Mouse (Mus musculus): Measurements from ENCODE around the gene Olfr678. TPM values are rescaled to one million over a fixed set of nuclear protein-coding genes. Genes with fewer than 3 reads are reported as not detected.
"Not testable (repeated sequence)": the region's sequence is repeated elsewhere in the genome, so short reads cannot be mapped to it uniquely, and the experiment has no call there.

Olfr678 gene
- polyA plus RNA-seq (2014; fragmentation: Nextera tagmentation; extraction: Ambion mirVana): not detected in 2 replicates

DNA sequence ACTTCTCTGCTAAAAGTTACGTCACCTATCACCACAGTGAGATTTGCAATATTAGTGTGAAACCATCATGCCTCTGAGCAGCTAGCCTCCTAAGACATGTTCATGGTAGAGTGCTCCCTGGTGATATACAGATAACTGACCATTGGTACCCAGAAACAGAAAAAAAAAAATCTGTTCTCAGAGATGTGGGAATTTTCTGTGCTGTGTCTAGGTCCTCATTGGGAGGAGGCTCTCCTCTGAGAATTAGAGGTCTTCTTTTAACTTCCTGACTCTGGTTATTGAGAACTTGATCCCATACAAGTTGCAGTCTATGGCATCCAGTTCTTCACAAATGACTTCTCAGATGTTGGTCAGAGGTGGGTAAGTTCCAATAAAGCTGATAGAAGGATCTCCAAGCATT is at the start of gene Olfr678:
Gene Olfr678, plus strand, starts transcription at position 301 of the 400 bp plus-strand sequence.
- H3K27me3 ChIP-seq (ENCODE audit: control insufficient read depth, insufficient read depth, low read length): no peaks in the 10 kb centered on the region
- H3K9ac ChIP-seq (replicated peaks; ENCODE audit: low read depth, low read length): no peak within 1 kb of the TSS
- no peaks in the 10 kb centered on the region for H3K4me1 ChIP-seq (ENCODE audit: control insufficient read depth, insufficient read depth, low read length)
- ATAC-seq (ENCODE audit: low read depth): no peak
- H3K9me3 ChIP-seq (ENCODE audit: control insufficient read depth, low read length): no peaks in the 10 kb centered on the region
- H3K36me3 ChIP-seq (ENCODE audit: control insufficient read depth, insufficient read depth, low read length): no peaks in the 10 kb centered on the region
- no peak within 1 kb of the TSS for H3K4me3 ChIP-seq (ENCODE audit: low read depth, low read length)
- WGBS: 96% methylated on average over 1 of the region's 1 CpGs
- no peak within 1 kb of the TSS for H3K27ac ChIP-seq (ENCODE audit: low read depth, low read length)
- H3K4me2 ChIP-seq (ENCODE audit: low read depth, low read length): no peak within 1 kb of the TSS

DNA sequence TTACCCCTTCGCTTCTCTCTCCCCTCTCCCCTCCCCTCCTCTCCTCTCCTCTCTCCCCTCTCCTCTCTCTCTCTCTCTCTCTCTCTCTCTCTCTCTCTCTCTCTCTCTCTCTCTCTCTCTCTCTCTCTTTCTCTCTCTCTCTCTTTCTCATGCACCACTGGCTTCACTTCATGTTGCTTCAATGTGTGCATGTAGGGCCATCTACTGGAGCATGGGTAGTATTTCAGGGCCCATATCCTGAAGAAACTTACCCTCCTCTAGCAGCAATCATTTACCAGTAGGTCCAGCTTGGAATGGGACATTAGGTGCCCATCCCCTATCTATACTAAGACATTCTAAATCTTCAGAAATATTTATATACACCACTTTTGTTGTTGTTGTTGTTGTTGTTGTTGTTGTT is 41.7 kb upstream of the Olfr678 start:
- Histone ChIP-seq H3K4me2 (ENCODE audit: low read depth, low read length) (no peak overlapping the region), H3K36me3 (ENCODE audit: control insufficient read depth, insufficient read depth, low read length) (no peaks in the 10 kb centered on the region), H3K27ac (ENCODE audit: low read depth, low read length) (no peak overlapping the region), H3K4me3 (ENCODE audit: low read depth, low read length) (no peak overlapping the region), H3K27me3 (ENCODE audit: control insufficient read depth, insufficient read depth, low read length) (no peaks in the 10 kb centered on the region), H3K4me1 (ENCODE audit: control insufficient read depth, insufficient read depth, low read length) (no peaks in the 10 kb centered on the region), H3K9ac (replicated peaks; ENCODE audit: low read depth, low read length) (no peak overlapping the region), H3K9me3 (ENCODE audit: control insufficient read depth, low read length) (no peaks in the 10 kb centered on the region)
- 87% methylated on average over 1 of the region's 1 CpGs for WGBS
- ATAC-seq (ENCODE audit: low read depth): no peak

DNA sequence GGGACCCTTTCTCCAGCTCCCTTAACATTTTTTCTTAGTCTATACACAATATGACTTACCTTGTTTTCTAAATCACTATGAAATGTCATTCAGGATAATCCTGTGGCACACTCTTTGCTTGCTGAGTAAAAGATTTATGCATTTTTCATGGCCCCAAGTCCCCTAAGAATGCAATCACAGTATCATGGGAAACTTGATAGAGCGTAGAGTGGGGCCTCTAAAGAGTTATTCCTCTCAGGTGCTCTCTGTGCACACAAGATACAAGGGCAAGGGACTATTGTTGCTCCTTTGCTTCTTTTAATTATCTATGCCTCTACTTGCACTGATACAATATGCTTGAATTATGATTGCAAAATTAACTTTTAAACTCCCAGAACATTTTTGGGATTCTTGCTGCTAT is 35.9 kb upstream of the Olfr678 start, which contains the start of gene Olfr675:
Gene Olfr675, minus strand, starts transcription at position 101 of the 400 bp plus-strand sequence.
- WGBS: 81% methylated on average over 1 of the region's 1 CpGs
- Histone ChIP-seq H3K27ac (ENCODE audit: low read depth, low read length) (no peak within 1 kb of the TSS), H3K4me2 (ENCODE audit: low read depth, low read length) (no peak within 1 kb of the TSS), H3K4me1 (ENCODE audit: control insufficient read depth, insufficient read depth, low read length) (no peaks in the 10 kb centered on the region), H3K9me3 (ENCODE audit: control insufficient read depth, low read length) (no peaks in the 10 kb centered on the region), H3K9ac (replicated peaks; ENCODE audit: low read depth, low read length) (no peak within 1 kb of the TSS), H3K36me3 (ENCODE audit: control insufficient read depth, insufficient read depth, low read length) (no peaks in the 10 kb centered on the region), H3K4me3 (ENCODE audit: low read depth, low read length) (no peak within 1 kb of the TSS), H3K27me3 (ENCODE audit: control insufficient read depth, insufficient read depth, low read length) (no peaks in the 10 kb centered on the region)
- no peak for ATAC-seq (ENCODE audit: low read depth)

- H3K9me3 ChIP-seq (ENCODE audit: control insufficient read depth, low read length): no peaks in the 10 kb centered on the region
- H3K4me2 ChIP-seq (ENCODE audit: low read depth, low read length): no peak within 1 kb of the TSS
- no peaks in the 10 kb centered on the region for H3K36me3 ChIP-seq (ENCODE audit: control insufficient read depth, insufficient read depth, low read length)
- no peak for ATAC-seq (ENCODE audit: low read depth)
- no peak within 1 kb of the TSS for H3K27ac ChIP-seq (ENCODE audit: low read depth, low read length)
- H3K27me3 ChIP-seq (ENCODE audit: control insufficient read depth, insufficient read depth, low read length): no peaks in the 10 kb centered on the region
- no peak within 1 kb of the TSS for H3K4me3 ChIP-seq (ENCODE audit: low read depth, low read length)
- H3K9ac ChIP-seq (replicated peaks; ENCODE audit: low read depth, low read length): no peak within 1 kb of the TSS
- H3K4me1 ChIP-seq (ENCODE audit: control insufficient read depth, insufficient read depth, low read length): no peaks in the 10 kb centered on the region
These were observed 31.9 kb upstream of the Olfr678 start, which contains the start of gene Olfr676 for GRCm38 (mm10) chr7:105032398-105032797. Olfr676 (plus strand) TSS chr7:105032698.

GRCm38 (mm10) chr7:105033836-105034235 is 30.4 kb upstream of the Olfr678 start:
- WGBS: 48% methylated on average over 5 of the region's 5 CpGs
- not testable (repeated sequence) for H3K4me1 ChIP-seq (ENCODE audit: control insufficient read depth, insufficient read depth, low read length); H3K27ac ChIP-seq (ENCODE audit: low read depth, low read length)

DNA sequence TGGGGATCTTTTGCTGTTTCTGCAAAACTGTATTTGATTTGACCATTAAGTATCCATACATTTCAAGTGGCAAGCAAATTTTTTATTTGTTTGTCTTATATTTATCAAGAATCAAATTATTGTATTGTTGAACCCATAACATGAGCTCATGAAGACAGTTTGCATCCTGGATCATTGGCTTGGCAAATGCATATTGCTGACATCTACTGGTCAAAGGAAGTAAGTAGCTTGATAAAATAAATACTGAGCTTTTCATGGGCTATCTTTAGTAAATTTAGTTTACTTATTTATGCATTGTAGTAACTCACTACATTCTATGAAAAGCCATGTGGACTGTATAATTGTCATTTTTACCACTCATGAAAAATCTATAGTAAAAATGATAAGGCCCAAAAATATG is 5.3 kb upstream of the Olfr678 start:
- H3K4me2 ChIP-seq (ENCODE audit: low read depth, low read length): no peak overlapping the region
- H3K9me3 ChIP-seq (ENCODE audit: control insufficient read depth, low read length): no peaks in the 10 kb centered on the region
- H3K4me3 ChIP-seq (ENCODE audit: low read depth, low read length): no peak overlapping the region
- H3K27ac ChIP-seq (ENCODE audit: low read depth, low read length): no peak overlapping the region
- no peaks in the 10 kb centered on the region for H3K27me3 ChIP-seq (ENCODE audit: control insufficient read depth, insufficient read depth, low read length)
- H3K4me1 ChIP-seq (ENCODE audit: control insufficient read depth, insufficient read depth, low read length): no peaks in the 10 kb centered on the region
- no peak overlapping the region for H3K9ac ChIP-seq (replicated peaks; ENCODE audit: low read depth, low read length)
- no peak for ATAC-seq (ENCODE audit: low read depth)
- H3K36me3 ChIP-seq (ENCODE audit: control insufficient read depth, insufficient read depth, low read length): no peaks in the 10 kb centered on the region

More at GRCm38 (mm10) chr7:105033836-105034235, 30.4 kb upstream of the Olfr678 start:
- ATAC-seq (ENCODE audit: low read depth): 0 out of 2 replicates have a peak, but pooled peaks have one; percentile 58
- not testable (repeated sequence) for H3K9me3 ChIP-seq (ENCODE audit: control insufficient read depth, low read length); H3K9ac ChIP-seq (replicated peaks; ENCODE audit: low read depth, low read length); H3K36me3 ChIP-seq (ENCODE audit: control insufficient read depth, insufficient read depth, low read length); H3K4me3 ChIP-seq (ENCODE audit: low read depth, low read length); H3K27me3 ChIP-seq (ENCODE audit: control insufficient read depth, insufficient read depth, low read length); H3K4me2 ChIP-seq (ENCODE audit: low read depth, low read length)

DNA sequence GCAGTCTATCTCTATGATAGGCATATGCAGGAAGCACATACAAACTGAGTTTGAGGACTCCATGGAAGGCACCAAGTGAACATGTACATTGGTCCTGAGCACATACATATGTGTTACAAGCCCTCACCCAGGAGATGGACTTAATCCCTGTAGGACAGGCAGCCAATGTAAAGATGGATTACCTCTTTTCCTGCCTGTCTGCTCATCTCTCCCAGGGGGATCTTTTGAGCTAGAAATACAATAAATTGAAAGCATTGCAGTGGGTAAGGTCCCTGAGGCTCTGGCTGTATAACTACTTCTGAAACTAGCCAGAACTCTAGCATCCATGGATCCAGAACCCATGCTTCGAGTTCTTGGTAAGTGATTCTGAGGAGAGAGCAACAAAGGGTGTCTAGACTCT is 16.6 kb downstream of the Olfr678 start, which contains the start of gene Olfr679:
Gene Olfr679, plus strand, starts transcription at position 301 of the 400 bp plus-strand sequence.
- no peaks in the 10 kb centered on the region for H3K9me3 ChIP-seq (ENCODE audit: control insufficient read depth, low read length)
- ATAC-seq (ENCODE audit: low read depth): no peak
- no peak within 1 kb of the TSS for H3K4me2 ChIP-seq (ENCODE audit: low read depth, low read length)
- no peaks in the 10 kb centered on the region for H3K27me3 ChIP-seq (ENCODE audit: control insufficient read depth, insufficient read depth, low read length)
- no peak within 1 kb of the TSS for H3K27ac ChIP-seq (ENCODE audit: low read depth, low read length)
- H3K4me3 ChIP-seq (ENCODE audit: low read depth, low read length): no peak within 1 kb of the TSS
- H3K9ac ChIP-seq (replicated peaks; ENCODE audit: low read depth, low read length): no peak within 1 kb of the TSS
- no peaks in the 10 kb centered on the region for H3K36me3 ChIP-seq (ENCODE audit: control insufficient read depth, insufficient read depth, low read length)
- 67% methylated on average over 1 of the region's 1 CpGs for WGBS
- no peaks in the 10 kb centered on the region for H3K4me1 ChIP-seq (ENCODE audit: control insufficient read depth, insufficient read depth, low read length)

GRCm38 (mm10) chr7:105092717-105093116 is 28.4 kb downstream of the Olfr678 start, which contains the start of gene Olfr680-ps1:
Olfr680-ps1 (minus strand) TSS chr7:105092817.
- not testable (repeated sequence) for H3K4me1 ChIP-seq (ENCODE audit: control insufficient read depth, insufficient read depth, low read length); H3K9ac ChIP-seq (replicated peaks; ENCODE audit: low read depth, low read length); H3K4me3 ChIP-seq (ENCODE audit: low read depth, low read length); H3K9me3 ChIP-seq (ENCODE audit: control insufficient read depth, low read length); H3K27ac ChIP-seq (ENCODE audit: low read depth, low read length); H3K27me3 ChIP-seq (ENCODE audit: control insufficient read depth, insufficient read depth, low read length); ATAC-seq (ENCODE audit: low read depth); H3K36me3 ChIP-seq (ENCODE audit: control insufficient read depth, insufficient read depth, low read length); H3K4me2 ChIP-seq (ENCODE audit: low read depth, low read length)

DNA sequence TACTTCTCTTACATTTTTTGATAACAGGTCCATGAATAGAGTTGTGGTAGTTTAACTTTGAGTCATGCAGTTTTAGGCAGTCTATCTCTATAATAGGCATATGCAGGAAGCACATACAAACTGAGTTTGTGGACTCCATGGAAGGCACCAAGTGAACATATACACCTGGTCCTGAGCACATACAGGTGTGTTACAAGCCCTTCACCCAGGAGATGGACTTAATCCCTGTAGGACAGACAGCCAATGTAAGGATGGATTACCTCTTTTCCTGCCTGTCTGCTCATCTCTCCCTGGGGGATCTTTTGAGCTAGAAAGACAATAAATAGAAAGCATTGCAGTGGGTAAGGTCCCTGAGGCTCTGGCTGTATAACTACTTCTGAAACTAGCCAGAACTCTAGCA is 52.3 kb downstream of the Olfr678 start, which contains the start of gene Olfr681:
Gene Olfr681, plus strand, starts transcription at position 301 of the 400 bp plus-strand sequence.
- H3K4me3 ChIP-seq (ENCODE audit: low read depth, low read length): no peak within 1 kb of the TSS
- H3K27me3 ChIP-seq (ENCODE audit: control insufficient read depth, insufficient read depth, low read length): no peaks in the 10 kb centered on the region
- H3K4me2 ChIP-seq (ENCODE audit: low read depth, low read length): no peak within 1 kb of the TSS
- no peak within 1 kb of the TSS for H3K27ac ChIP-seq (ENCODE audit: low read depth, low read length)
- ATAC-seq (ENCODE audit: low read depth): no peak
- no peaks in the 10 kb centered on the region for H3K36me3 ChIP-seq (ENCODE audit: control insufficient read depth, insufficient read depth, low read length)
- no peaks in the 10 kb centered on the region for H3K4me1 ChIP-seq (ENCODE audit: control insufficient read depth, insufficient read depth, low read length)
- H3K9ac ChIP-seq (replicated peaks; ENCODE audit: low read depth, low read length): no peak within 1 kb of the TSS
- no peaks in the 10 kb centered on the region for H3K9me3 ChIP-seq (ENCODE audit: control insufficient read depth, low read length)
